Mouse (Mus musculus) central nervous system, embryonic 14 days (tissue): Measurements from ENCODE around the gene Xirp2. TPM values are rescaled to one million over a fixed set of nuclear protein-coding genes. Genes with fewer than 3 reads are reported as not detected.

Experiments
- polyA plus RNA-seq: library from polyadenylated mRNA; depleted of rRNA; stranded (reverse); fragments of >200 nt; gene quantifications from 2 replicates; pipeline ENCODE4 v1.2.3, GENCODE M21; 2012; rRNA removed

The Xirp2 gene
- 0.01 TPM in 1 of 2 replicates, not detected in the other for polyA plus RNA-seq

GRCm38 (mm10) chr2:67445780-67446179 lies at the start of gene Xirp2:
Gene Xirp2 (plus strand): TSS chr2:67446002.

GRCm38 (mm10) chr2:67413425-67413824 lies 32.4 kb upstream of the Xirp2 start, which contains the start of gene Gm21830:
Gene Gm21830 (plus strand): TSS chr2:67413725.

DNA sequence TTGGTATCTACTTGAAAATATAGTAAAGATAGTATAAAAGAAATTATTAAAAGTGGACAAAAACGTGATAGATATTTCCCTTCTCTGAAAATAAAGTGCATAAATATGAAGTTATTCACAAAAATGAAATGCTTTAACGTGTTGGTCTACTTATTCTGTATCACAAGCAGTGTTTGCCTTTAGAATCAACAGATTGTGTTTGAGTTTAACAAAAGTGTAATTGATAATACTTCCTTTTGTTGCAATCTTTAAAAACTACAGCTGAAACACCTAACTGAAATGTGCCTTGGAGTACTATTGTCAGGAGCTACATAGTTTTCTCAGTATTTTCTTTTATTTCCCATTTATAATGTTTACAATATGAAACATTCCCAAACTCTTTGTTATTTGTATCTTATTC lies 12.7 kb upstream of the Xirp2 start, which contains the start of gene Gm26727:
Gene Gm26727, minus strand, starts transcription at position 101 of the 400 bp plus-strand sequence.

GRCm38 (mm10) chr2:67565480-67566331 lies 119.9 kb downstream of the Xirp2 start, which contains the start of gene B3galt1:
Gene B3galt1 (plus strand): TSS chr2:67565871.

Other genes with a start within 250 kb of the Xirp2 start
- gene Gm21830, start 32.3 kb upstream of the Xirp2 start, polyA plus RNA-seq: not detected in 2 replicates
- not detected in 2 replicates for gene Gm26727, start 12.8 kb upstream of the Xirp2 start, polyA plus RNA-seq
- 16.6 TPM in 2 replicates for gene B3galt1, start 119.9 kb downstream of the Xirp2 start, polyA plus RNA-seq